14 mouse cellular contexts compared by ENCODE assay signal in the genomic region with DNA sequence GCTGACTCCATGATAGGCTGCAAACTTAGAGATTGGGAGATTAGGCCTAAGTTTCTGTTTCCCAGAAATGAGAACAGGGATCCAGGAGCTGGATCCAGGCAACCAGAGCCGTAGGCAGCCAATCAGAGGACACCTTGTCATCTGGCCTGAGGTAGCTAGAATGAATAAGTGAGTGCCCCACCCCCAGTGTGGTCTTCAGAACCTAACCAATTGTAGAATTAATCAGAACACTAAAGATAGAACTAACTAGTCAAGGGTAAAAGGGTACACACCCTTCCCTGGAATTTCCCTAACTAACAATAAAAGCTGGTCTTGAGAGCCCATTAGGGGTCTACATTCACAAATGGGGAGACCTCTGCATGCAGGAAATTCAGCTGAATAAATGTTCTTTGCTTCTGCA.
"Had no signal": no experiment of that assay in that cellular context is flagged by ENCODE, and none has a peak within 500 bp of the region (broad histone marks: within the 10 kb centered on the region; RNA-seq: fewer than 3 reads in every experiment).

No protein-coding gene starts in this region.

- DNase-seq: lung, adult 18-20 months; lung, embryonic 14.5 days; lung, postnatal 10 days; lung, postnatal 4 days; right cerebral cortex, postnatal 14 days; thymus, adult 2 months; thymus, postnatal 25 days; thymus, postnatal 4 days had no signal

- H3K36me3 ChIP-seq: midbrain, embryonic 13.5 days; midbrain, embryonic 15.5 days; neural tube, embryonic 12.5 days; stomach, embryonic 15.5 days had no signal

- H3K9me3 ChIP-seq: megakaryocyte, embryonic 14.5 days; midbrain, embryonic 13.5 days; midbrain, embryonic 15.5 days; neural tube, embryonic 12.5 days; stomach, embryonic 15.5 days had no signal

- H3K4me1 ChIP-seq: midbrain, embryonic 13.5 days; midbrain, embryonic 15.5 days; neural tube, embryonic 12.5 days; stomach, embryonic 15.5 days had no signal

- H3K27ac ChIP-seq: midbrain, embryonic 13.5 days; midbrain, embryonic 15.5 days; neural tube, embryonic 12.5 days; stomach, embryonic 15.5 days; stomach, postnatal 0 days had no signal

- H3K4me3 ChIP-seq: megakaryocyte, embryonic 14.5 days; midbrain, embryonic 13.5 days; midbrain, embryonic 15.5 days; neural tube, embryonic 12.5 days; stomach, embryonic 15.5 days had no signal

- H3K9ac ChIP-seq: lung, embryonic 14.5 days; midbrain, embryonic 13.5 days; midbrain, embryonic 15.5 days; neural tube, embryonic 12.5 days; stomach, embryonic 15.5 days had no signal

- ATAC-seq: midbrain, embryonic 13.5 days; midbrain, embryonic 15.5 days had no signal
